Mouse (Mus musculus): ENCODE results near the gene Fbxl15. TPM values are rescaled to one million over a fixed set of nuclear protein-coding genes. Genes with fewer than 3 reads are reported as not detected.

The Fbxl15 gene
- 12.6 and 13.1 TPM in 2 replicates for polyA plus RNA-seq (2014; fragmentation: Nextera tagmentation; extraction: Ambion mirVana)

DNA sequence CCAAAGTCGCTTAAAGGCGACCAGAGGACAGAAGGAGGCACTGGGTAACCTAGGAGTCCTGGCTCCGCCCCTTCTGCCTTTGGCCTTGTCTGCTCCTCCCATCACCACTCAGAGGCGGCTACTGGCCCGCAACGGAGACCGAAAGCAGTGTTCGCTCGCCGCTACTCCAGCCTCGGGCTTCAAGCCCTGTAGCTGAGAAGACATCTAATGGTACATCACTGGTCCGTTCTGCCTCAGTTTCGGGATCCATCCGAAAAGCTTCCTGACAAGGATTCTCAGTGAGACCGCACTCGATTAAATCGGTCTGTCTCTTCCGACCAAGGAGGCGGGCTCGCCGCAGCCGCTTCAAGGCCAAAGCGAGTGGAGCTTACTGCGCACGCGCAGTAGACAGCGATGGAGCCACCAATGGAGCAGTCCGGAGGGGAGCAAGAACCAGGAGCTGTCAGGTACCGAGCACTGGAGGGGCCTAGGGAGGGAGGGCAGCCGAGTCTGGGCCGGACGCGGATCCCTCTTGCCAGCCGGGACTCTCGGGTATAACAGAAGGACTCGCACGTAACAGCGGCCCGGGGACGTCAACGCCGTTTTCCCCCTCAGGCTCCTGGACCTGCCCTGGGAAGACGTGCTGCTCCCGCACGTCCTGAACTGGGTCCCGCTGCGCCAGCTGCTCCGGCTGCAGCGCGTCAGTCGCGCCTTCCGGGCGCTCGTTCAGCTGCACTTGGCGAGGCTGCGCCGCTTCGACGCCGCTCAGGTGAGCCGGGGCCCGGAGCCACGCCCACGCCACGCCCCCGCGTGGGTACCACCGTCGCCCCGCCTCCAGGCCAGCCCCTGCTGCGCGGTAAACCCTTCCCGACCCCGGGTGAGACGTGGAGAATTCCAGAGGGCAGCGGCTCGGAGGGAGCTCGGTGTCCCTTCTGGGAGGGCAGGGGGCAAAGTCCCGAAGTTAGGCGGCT is at the start of gene Fbxl15:
Gene Fbxl15 (plus strand): TSS at position 104 of the 950 bp plus-strand sequence.
- Histone ChIP-seq H3K4me2 (peak within 1 kb of the TSS; percentile 100), H3K4me3 (ENCODE audit: low read depth, low read length) (peak within 1 kb of the TSS; percentile 74), H3K36me3 (ENCODE audit: insufficient read depth) (peaks cover 20% of the 10 kb centered on the region), H3K9me3 (ENCODE audit: low read depth, low read length) (no peaks in the 10 kb centered on the region), H3K27me3 (ENCODE audit: insufficient read depth, low read length) (peaks cover 43% of the 10 kb centered on the region), H3K9ac (peak within 1 kb of the TSS; percentile 62), H3K4me1 (ENCODE audit: insufficient read depth) (peaks cover 17% of the 10 kb centered on the region), H3K27ac (ENCODE audit: low read depth) (peak within 1 kb of the TSS; percentile 81)
- TF ChIP-seq CTCF (IDR thresholded peaks at IDR 0.05; ENCODE audit: low read depth): no peak
- ATAC-seq (ENCODE audit: insufficient read depth) (peak; percentile 93), DNase-seq (peak; percentile 98)
- under 1% methylated on average over 80 of the region's 81 CpGs for WGBS

DNA sequence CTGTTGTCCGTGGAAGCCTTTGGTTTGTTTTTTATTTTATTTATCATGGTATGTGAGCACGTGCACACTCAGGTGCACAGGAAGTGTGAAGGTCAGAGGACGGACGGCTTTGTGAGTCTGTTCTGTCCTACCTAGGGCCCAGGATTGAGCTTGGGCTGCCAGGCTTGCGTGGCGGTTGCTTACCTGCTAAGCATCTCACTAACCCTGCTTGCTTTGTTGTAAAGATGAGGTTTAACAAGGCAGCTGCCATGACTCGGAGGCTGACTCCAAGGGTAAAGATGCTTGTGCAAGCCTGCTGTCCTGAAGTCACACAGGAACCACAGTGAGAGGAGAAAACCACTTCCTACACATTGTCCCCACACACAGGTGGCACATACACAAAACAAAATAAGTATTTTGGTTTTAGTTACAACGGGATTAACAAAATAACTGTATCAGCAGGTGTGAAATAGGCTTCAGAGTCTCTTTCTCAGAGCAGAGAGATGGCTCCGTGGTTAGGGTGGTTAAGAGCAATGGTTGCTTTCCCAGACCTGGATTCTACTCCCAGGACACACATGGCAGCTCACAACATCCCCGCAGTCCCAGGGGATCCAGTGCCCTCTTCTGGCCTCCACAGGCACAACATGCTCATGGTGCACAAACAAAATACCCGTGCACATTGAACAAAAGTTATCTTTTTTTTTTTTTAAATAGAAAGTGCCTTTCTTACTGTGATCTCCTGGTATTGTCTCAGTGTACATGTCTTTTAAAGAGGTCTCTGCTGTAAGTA is 45.7 kb upstream of the Fbxl15 start:
- Histone ChIP-seq H3K4me1 (ENCODE audit: insufficient read depth) (no peaks in the 10 kb centered on the region), H3K4me3 (ENCODE audit: low read depth, low read length) (no peak overlapping the region), H3K9me3 (ENCODE audit: low read depth, low read length) (no peaks in the 10 kb centered on the region), H3K27ac (ENCODE audit: low read depth) (no peak overlapping the region), H3K9ac (no peak overlapping the region), H3K36me3 (ENCODE audit: insufficient read depth) (peaks cover 83% of the 10 kb centered on the region), H3K4me2 (no peak overlapping the region), H3K27me3 (ENCODE audit: insufficient read depth, low read length) (no peaks in the 10 kb centered on the region)
- ATAC-seq (ENCODE audit: insufficient read depth) (no peak), DNase-seq (no peak)
- peak; percentile 31; the same call in 1 of the 2 replicates for TF ChIP-seq CTCF (IDR thresholded peaks at IDR 0.05; ENCODE audit: low read depth)
- 92% methylated on average over 11 of the region's 11 CpGs for WGBS

- no peaks in the 10 kb centered on the region for H3K27me3 ChIP-seq (ENCODE audit: insufficient read depth, low read length)
- no peaks in the 10 kb centered on the region for H3K4me1 ChIP-seq (ENCODE audit: insufficient read depth)
- 95% methylated on average over 4 of the region's 4 CpGs for whole genome bisulfite sequencing
- H3K27ac ChIP-seq (ENCODE audit: low read depth): no peak overlapping the region
- peaks cover 78% of the 10 kb centered on the region for H3K36me3 ChIP-seq (ENCODE audit: insufficient read depth)
- H3K4me3 ChIP-seq (ENCODE audit: low read depth, low read length): no peak overlapping the region
- DNase-seq (no peak), ATAC-seq (ENCODE audit: insufficient read depth) (no peak)
- no peak overlapping the region for H3K9ac ChIP-seq
- no peak for TF ChIP-seq CTCF (IDR thresholded peaks at IDR 0.05; ENCODE audit: low read depth)
- H3K9me3 ChIP-seq (ENCODE audit: low read depth, low read length): no peaks in the 10 kb centered on the region
- H3K4me2 ChIP-seq: no peak overlapping the region
Observed at GRCm38 (mm10) chr19:46284686-46285085, 43.3 kb upstream of the Fbxl15 start.

GRCm38 (mm10) chr19:46285631-46286030 is 42.4 kb upstream of the Fbxl15 start:
- ATAC-seq (ENCODE audit: insufficient read depth) (no peak), DNase-seq (no peak)
- Histone ChIP-seq H3K4me2 (no peak overlapping the region), H3K27ac (ENCODE audit: low read depth) (no peak overlapping the region), H3K9me3 (ENCODE audit: low read depth, low read length) (no peaks in the 10 kb centered on the region), H3K4me3 (ENCODE audit: low read depth, low read length) (no peak overlapping the region), H3K27me3 (ENCODE audit: insufficient read depth, low read length) (no peaks in the 10 kb centered on the region), H3K9ac (no peak overlapping the region), H3K36me3 (ENCODE audit: insufficient read depth) (peaks cover 68% of the 10 kb centered on the region), H3K4me1 (ENCODE audit: insufficient read depth) (no peaks in the 10 kb centered on the region)
- TF ChIP-seq CTCF (IDR thresholded peaks at IDR 0.05; ENCODE audit: low read depth): no peak
- 76% methylated on average over 7 of the region's 7 CpGs for WGBS

DNA sequence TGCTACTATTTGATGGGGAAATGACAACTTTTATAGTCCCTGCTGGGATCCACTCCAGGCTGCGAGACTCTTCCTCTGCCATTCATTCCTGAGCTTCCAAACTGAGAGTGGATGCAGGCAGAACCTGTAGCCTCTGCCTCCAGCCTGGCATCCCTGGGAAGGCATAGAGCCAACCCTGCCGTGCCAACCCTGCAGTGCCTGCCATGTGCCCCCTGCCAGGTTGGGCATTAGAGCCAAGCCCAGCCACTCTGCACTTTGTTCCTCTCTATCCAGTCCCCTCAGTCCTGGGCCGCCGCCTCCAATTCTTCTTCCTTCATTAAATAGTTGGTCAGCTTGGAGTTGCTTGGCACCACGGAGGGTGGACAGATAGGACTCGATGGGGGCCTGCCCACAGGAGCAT is 41.9 kb upstream of the Fbxl15 start:
- H3K9ac ChIP-seq: no peak overlapping the region
- TF ChIP-seq CTCF (IDR thresholded peaks at IDR 0.05; ENCODE audit: low read depth): no peak
- H3K9me3 ChIP-seq (ENCODE audit: low read depth, low read length): no peaks in the 10 kb centered on the region
- H3K4me1 ChIP-seq (ENCODE audit: insufficient read depth): no peaks in the 10 kb centered on the region
- DNase-seq: no peak
- no peak overlapping the region for H3K4me2 ChIP-seq
- H3K36me3 ChIP-seq (ENCODE audit: insufficient read depth): peaks cover 65% of the 10 kb centered on the region
- no peaks in the 10 kb centered on the region for H3K27me3 ChIP-seq (ENCODE audit: insufficient read depth, low read length)
- ATAC-seq (ENCODE audit: insufficient read depth): no peak
- 94% methylated on average over 6 of the region's 6 CpGs for whole genome bisulfite sequencing
- H3K27ac ChIP-seq (ENCODE audit: low read depth): no peak overlapping the region
- no peak overlapping the region for H3K4me3 ChIP-seq (ENCODE audit: low read depth, low read length)

GRCm38 (mm10) chr19:46286926-46287325 is 41.1 kb upstream of the Fbxl15 start:
- 84% methylated on average over 3 of the region's 3 CpGs for WGBS
- Histone ChIP-seq H3K9me3 (ENCODE audit: low read depth, low read length) (no peaks in the 10 kb centered on the region), H3K27me3 (ENCODE audit: insufficient read depth, low read length) (no peaks in the 10 kb centered on the region), H3K9ac (no peak overlapping the region), H3K36me3 (ENCODE audit: insufficient read depth) (peaks cover 56% of the 10 kb centered on the region), H3K27ac (ENCODE audit: low read depth) (no peak overlapping the region), H3K4me2 (no peak overlapping the region), H3K4me3 (ENCODE audit: low read depth, low read length) (no peak overlapping the region), H3K4me1 (ENCODE audit: insufficient read depth) (no peaks in the 10 kb centered on the region)
- TF ChIP-seq CTCF (IDR thresholded peaks at IDR 0.05; ENCODE audit: low read depth): no peak
- DNase-seq (no peak), ATAC-seq (ENCODE audit: insufficient read depth) (no peak)

DNA sequence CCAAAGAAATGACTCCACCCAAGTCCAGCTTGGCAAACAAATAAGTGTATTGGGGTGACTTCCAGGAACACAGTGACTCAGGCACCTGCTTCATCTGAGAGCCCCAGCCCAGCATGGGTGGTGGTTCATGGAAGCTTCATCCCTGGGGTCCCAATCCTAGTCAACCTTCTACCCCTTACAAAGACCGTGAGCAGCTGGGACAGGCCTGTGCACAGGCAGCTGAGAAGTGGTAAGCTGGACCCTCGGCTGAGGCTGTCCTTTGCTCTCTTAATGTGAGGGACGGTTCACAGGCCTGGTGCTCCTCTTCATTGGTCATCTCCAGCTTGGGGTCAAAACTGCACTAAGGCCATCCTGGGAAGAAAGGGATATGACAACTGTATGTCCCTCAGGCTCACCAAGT is 40.4 kb upstream of the Fbxl15 start:
- Histone ChIP-seq H3K36me3 (ENCODE audit: insufficient read depth) (peaks cover 49% of the 10 kb centered on the region), H3K27ac (ENCODE audit: low read depth) (no peak overlapping the region), H3K4me2 (no peak overlapping the region), H3K9me3 (ENCODE audit: low read depth, low read length) (no peaks in the 10 kb centered on the region), H3K4me1 (ENCODE audit: insufficient read depth) (no peaks in the 10 kb centered on the region), H3K27me3 (ENCODE audit: insufficient read depth, low read length) (no peaks in the 10 kb centered on the region), H3K9ac (no peak overlapping the region), H3K4me3 (ENCODE audit: low read depth, low read length) (no peak overlapping the region)
- no peak for DNase-seq
- 90% methylated on average over 3 of the region's 3 CpGs for WGBS
- TF ChIP-seq CTCF (IDR thresholded peaks at IDR 0.05; ENCODE audit: low read depth): no peak
- ATAC-seq (ENCODE audit: insufficient read depth): no peak

All from lung, embryonic 14.5 days (tissue).